Mouse (Mus musculus) regulatory T cell (primary cell): Measurements from ENCODE around the gene Gm6882.

Source experiments
- in situ Hi-C: fragments of 300-600 bp; cut with MboI, MseI; formaldehyde crosslinking; loops from one replicate; pipeline ENCODE4 v1.15.1; 2025; ENCODE audit warnings: high pct_unique_total_duplicates

Gm6882 gene

GRCm38 (mm10) chr7:21432645-21433044 lies at the start of gene Gm6882:
TSS of gene Gm6882 (minus strand) at chr7:21432745.
- in situ Hi-C loops = loop anchor here (10.0 kb wide), 1 partner anchor 1882 kb away; no protein-coding TSS in a partner anchor
